Mouse (Mus musculus): ENCODE results near the gene Gfap.

DNA sequence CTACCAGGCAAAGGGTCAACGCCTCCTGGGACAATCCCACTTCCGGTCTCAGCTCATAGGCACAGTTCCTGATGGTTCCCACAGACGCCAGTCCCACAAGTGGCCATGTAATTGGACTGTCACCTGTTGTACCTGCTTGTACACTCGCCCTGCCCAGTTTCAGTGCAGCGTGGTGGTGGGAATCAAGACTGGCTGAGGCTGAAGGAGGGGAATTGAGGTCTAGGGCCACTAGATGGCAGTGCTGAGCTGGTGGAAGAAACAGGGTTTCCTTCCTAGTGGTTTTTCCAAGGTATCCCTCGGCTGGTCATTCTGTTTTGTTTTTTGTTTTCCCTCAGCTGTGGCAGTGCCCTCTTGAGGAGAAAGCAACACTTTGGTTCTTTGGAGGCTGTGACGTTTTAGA is at the start of gene Gfap:
- TF ChIP-seq CTCF (IDR thresholded peaks at IDR 0.05; ENCODE audit: low read depth), result peak; percentile 97
- no peak for TF ChIP-seq EP300 (IDR thresholded peaks at IDR 0.05; ENCODE audit: low read depth)

Measured in heart, postnatal 0 days (tissue).